Mouse (Mus musculus): ENCODE measurements at regions not wholly inside any gene's neighbourhood (a gene's known extent, or its start where the extent isn't known, plus 50 kb on each side); places are given as distances from the start of the nearest gene placed in this dataset.

GRCm38 (mm10) chr13:90376619-90377018 lies 287.2 kb upstream of the Xrcc4 start:
- no peak for DNase-seq (ENCODE audit: low spot score in 2 of 2)

DNA sequence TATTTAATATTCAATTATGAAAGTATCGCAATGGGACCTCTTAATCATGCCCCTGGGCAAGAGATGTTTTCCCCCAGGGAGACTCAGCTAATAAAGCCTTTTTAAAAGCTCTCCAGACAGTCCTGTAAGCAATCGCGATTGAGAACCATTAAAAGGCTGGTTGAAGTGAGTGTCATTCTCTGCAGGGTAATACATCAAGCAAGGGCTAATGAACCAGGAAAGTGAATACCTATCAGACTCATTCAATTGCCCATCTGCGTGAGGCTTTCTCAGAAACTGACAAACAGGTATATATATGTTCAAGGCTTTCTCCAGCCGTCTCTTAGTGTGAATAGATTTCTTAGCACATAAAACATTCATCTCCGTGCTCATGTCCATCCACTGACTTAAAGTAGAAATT lies 286.8 kb upstream of the Xrcc4 start:
- DNase-seq (ENCODE audit: low spot score in 2 of 2) = no peak

GRCm38 (mm10) chr13:90371415-90372150 lies 282.2 kb upstream of the Xrcc4 start:
- DNase-seq (ENCODE audit: low spot score in 2 of 2) = no peak

DNA sequence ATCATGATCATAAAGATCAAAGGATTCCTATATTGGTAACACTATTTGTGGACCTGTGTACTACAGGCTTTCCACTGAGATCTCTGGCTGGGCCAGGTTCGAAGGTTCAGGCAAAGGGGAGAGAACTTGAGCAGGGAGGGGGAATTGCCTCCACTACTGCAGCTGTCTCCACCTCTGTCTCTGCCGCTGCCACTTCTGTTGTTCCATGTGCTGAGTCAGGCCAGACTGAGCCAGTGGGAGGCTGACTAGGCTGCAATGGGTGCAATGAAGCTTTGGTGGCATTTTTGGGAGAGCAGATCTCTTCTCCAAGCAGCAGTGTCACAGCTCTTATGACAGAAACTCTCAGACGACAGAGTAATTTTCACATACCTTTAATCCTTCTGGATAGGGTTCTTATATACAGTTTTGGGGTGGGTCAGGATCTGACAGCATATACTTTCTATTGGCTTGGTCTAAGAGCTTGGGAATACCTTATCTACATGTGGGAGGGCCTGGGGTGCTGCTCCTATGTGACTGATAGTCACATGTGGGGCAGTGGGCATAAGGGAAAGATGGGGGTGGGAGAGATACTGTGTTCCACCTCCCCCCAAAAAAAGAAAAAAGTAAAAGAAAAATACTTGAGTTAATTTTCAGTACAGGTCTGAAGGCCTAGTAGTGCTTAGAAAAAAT lies 281.5 kb upstream of the Xrcc4 start:
- no peak for DNase-seq (ENCODE audit: low spot score in 2 of 2)

- DNase-seq (ENCODE audit: low spot score in 2 of 2) = no peak
Observed at GRCm38 (mm10) chr13:90364518-90365027, 275.2 kb upstream of the Xrcc4 start.

GRCm38 (mm10) chr13:90359861-90360601 lies 270.6 kb upstream of the Xrcc4 start:
- no peak for DNase-seq (ENCODE audit: low spot score in 2 of 2)

GRCm38 (mm10) chr13:90358149-90358548 lies 268.7 kb upstream of the Xrcc4 start:
- DNase-seq (ENCODE audit: low spot score in 2 of 2) = no peak

DNA sequence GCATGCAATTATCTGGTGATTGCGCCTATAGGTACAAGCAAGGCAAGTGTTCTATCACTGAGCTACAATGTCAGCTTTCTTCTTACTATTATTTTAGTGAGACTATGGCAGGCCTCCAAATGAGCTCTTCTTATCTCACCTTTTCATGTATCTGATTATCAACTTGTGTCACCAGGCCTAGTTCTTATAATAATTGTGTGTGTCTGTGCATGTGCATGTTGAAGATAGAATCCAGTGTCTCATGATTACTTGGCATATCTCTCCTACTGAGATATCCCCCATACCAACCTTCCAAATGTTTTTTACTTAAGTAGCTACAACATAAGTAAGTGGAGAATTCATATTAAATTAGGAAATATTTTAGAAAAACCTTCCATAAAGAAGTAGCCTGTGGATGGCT lies 266.2 kb upstream of the Xrcc4 start:
- no peak for DNase-seq (ENCODE audit: low spot score in 2 of 2)

DNA sequence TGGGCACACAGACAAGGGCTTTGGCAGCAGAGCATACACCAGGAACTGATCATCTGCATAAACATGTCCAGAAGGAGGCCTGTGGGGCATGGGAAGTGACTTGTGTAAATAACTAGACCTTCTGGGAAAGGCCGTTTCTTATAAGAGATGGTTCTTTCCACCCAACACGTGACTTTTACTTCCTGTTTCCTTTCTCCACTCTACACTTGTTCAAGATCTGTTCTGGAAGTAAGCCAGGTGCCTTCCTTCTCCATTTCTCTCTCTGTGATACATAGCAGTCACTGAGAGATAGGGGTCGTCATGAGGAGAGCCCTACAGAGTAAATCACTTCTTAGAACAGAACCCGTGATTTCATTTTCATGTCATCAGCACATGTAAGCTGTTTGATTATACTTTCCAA lies 253.4 kb upstream of the Xrcc4 start:
- no peak for DNase-seq (ENCODE audit: low spot score in 2 of 2)

GRCm38 (mm10) chr13:90341597-90342212 lies 252.3 kb upstream of the Xrcc4 start:
- no peak for DNase-seq (ENCODE audit: low spot score in 2 of 2)

DNA sequence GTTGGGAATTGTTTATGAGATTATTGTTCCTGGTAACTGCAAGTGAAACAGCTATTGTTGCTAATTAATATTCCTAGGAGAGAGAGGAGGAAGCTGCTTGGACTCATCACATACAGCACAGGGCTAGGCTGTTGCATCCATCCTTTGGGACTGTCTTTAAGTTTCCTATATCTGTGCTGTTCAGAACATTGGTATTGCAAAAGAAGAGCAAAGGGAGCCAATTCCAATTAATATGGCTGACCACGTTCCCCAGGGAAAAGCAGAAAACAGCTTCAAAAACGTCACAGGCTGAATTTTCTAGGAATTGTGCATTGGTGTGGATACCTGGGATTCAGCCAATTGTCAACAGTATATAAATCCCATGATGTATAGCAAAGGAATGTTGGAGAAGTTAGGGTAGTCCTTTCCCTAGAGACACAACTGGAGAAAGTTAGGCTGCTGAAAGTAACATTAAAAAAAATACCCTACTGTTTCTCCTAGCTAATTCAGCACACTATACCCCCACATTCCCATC lies 251.3 kb upstream of the Xrcc4 start:
- no peak for DNase-seq (ENCODE audit: low spot score in 2 of 2)

- DNase-seq (ENCODE audit: low spot score in 2 of 2) = no peak
Observed at GRCm38 (mm10) chr13:90337591-90337990, 248.2 kb upstream of the Xrcc4 start.

GRCm38 (mm10) chr13:90335741-90336037 lies 246.3 kb upstream of the Xrcc4 start:
- no peak for DNase-seq (ENCODE audit: low spot score in 2 of 2)

DNA sequence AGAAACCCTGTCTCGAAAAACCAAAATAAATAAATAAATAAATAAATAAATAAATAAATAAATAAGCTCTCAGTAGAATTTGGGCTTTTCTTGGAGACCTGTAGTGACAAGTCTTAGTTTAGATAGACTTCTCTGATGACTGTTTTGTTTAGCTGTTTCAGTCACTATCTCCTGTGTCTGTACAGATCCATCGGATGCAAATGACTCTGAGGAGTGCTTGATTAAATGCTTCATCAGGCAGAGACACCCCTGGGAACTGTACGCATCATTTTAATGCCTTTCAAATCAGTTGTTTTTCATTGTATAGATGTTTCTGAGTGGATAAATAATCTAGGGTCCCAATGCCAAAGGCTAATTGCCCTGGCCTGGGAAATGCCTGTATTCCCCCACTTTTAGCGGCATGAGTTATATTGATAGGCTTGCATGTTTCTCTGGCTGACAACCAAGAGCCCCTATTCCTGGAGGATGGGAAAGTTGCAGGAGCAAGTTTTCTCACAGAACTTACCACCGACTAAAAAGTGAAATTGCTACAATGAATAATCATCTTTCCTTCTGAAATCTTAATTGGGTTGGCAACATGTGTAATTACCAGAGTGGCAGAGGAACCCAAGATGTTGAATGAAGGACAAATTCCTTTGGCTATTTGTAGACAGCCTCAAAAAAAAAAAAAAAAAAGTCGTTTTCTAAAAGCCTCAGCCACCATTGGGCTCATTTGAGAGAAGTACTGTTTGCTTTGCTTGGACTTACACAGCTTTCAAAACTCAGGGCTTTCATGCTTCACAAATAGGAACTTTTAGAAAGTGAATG lies 245.7 kb upstream of the Xrcc4 start:
- DNase-seq (ENCODE audit: low spot score in 2 of 2) = no peak

DNA sequence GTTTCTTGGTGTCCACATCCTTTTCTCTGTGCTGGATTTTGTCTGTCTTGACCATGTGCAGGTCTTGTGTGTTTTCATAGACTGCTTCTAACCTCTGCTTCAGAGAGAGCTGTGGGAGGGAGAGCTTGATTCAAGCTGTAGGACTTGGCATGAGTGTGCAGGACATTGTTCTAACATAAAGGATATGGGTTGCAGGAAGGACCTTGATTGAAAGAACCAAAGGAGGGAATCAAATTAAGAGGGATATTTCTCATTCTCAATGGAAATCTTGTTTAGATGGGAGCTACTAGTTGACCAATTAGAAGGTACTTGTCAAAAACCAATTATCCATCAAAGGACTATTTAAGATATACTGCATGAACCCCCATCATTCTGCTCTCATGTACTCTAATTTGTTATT lies 244.9 kb upstream of the Xrcc4 start:
- no peak for DNase-seq (ENCODE audit: low spot score in 2 of 2)

DNA sequence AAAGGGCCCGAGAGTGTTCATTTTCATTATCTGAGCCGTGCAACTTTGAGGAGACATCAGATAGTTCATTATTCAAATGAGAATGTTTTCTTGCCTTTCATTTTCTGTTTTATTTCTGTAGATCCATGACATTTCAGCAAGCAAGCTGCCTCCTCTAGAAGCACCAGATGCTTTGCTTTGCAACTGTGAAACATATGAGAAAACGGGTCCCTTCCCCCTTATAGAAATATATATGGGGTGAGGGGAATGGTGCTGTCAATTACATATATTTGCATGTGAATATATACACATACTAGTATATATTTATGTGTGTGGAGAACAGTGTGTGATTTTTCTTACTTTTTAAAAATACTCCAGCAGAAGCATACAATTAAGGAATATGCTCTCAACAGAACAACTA lies 235.8 kb upstream of the Xrcc4 start:
- no peak for DNase-seq (ENCODE audit: low spot score in 2 of 2)

GRCm38 (mm10) chr13:90313209-90313978 lies 224.0 kb upstream of the Xrcc4 start:
- no peak for DNase-seq (ENCODE audit: low spot score in 2 of 2)

DNA sequence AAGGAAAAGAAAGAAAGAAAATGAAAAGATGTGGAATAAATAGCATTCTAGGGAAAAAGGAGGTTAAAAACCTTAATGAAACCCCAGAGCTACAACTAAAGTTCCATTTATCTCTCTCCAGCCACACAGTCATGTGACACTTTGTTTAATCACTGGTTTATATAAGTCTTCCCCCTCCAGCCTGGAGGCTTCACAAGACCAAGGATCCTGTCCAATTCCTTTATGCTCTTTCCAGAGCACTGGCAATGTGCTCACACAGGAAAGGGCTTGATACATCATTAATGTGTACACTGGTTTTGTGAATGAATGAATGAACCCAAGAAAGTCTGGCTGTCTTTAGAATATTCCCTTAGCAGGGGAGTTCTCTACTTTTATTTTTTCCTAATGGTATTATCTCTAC lies 221.1 kb upstream of the Xrcc4 start:
- no peak for DNase-seq (ENCODE audit: low spot score in 2 of 2)

DNA sequence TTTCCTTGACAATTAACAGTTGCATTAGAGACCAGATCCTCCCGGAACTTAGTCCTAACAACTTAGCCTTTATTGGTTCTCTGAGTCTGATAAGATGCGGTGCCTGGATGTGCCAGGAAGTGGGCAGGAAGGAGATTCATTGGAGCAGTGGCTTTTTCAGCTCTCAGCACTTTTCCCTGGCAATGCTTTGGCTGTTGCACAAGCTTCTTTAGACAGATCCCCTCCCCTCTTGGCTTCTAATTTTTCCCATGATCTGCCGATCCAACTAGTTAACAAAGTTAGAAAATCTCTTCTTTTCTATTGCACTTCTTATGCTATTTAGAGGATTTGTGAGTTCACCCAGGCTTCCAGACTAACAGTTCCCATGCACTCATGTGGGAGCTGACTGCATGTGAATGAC lies 211.1 kb upstream of the Xrcc4 start:
- DNase-seq (ENCODE audit: low spot score in 2 of 2) = no peak

DNA sequence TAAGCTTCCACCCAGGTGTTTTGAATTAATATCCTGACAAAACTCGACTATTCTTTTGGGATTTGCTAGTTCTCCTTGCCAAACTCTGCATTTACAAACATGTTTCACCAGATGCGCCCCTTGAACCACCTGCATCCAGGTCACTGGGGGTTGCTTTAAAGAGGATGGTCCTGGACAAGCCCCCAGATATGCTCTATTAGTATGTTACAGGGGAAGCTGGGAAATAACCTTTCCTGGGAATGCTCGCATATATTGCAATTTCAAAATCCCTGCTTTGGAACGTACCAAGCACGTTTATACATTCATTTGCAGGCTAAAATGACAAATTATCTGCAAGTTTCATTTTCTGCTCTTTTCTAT lies 205.2 kb upstream of the Xrcc4 start:
- DNase-seq (ENCODE audit: low spot score in 2 of 2) = no peak
